Mouse (Mus musculus) forebrain, embryonic 11.5 days (tissue): Measurements from ENCODE around the gene Galnt15. TPM values are rescaled to one million over a fixed set of nuclear protein-coding genes. Genes with fewer than 3 reads are reported as not detected.

Experiments used
- ATAC-seq: fragments of 200-750 bp; cut with Nextera tagmentation; replicated peaks from 2 replicates; pipeline ENCODE4 v1.8.0; 2017; ENCODE audit warnings: moderate TSS enrichment; ENCODE audit not compliant: low FRiP score
- DNase-seq: peaks from one replicate; pipeline ENCODE4 v3.0.0-alpha.2; 2017; ENCODE audit warnings: low spot score
- H3K27ac ChIP-seq: fragments of 300-500 bp; sonication (generic); 2 replicates; pipeline ENCODE4 v1.5.1; 2014; ENCODE audit warnings: low read depth, low read length
- H3K27me3 ChIP-seq: fragments of 300-500 bp; sonication (generic); 2 replicates; pipeline ENCODE4 v1.6.1; 2014; ENCODE audit warnings: mild to moderate bottlenecking, low read length, mixed read lengths; ENCODE audit not compliant: control insufficient read depth, insufficient read depth
- H3K36me3 ChIP-seq: fragments of 300-500 bp; sonication (generic); 2 replicates; pipeline ENCODE4 v1.6.1; 2014; ENCODE audit warnings: mild to moderate bottlenecking, low read length, moderate library complexity, mixed read lengths; ENCODE audit not compliant: control insufficient read depth, insufficient read depth
- H3K4me1 ChIP-seq: fragments of 300-500 bp; sonication (generic); replicated peaks from 2 replicates; pipeline ENCODE4 v1.6.1; 2014; ENCODE audit warnings: low read length, mixed read lengths; ENCODE audit not compliant: control insufficient read depth, insufficient read depth
- H3K4me2 ChIP-seq: fragments of 300-500 bp; sonication (generic); 2 replicates; pipeline ENCODE4 v1.6.1; 2014; ENCODE audit warnings: low read depth, mild to moderate bottlenecking, low read length, moderate library complexity, mixed read lengths; ENCODE audit not compliant: severe bottlenecking
- H3K4me3 ChIP-seq: fragments of 300-500 bp; sonication (generic); 2 replicates; pipeline ENCODE4 v1.5.1; 2014; ENCODE audit warnings: low read depth, low read length
- H3K9ac ChIP-seq: fragments of 300-500 bp; sonication (generic); 2 replicates; pipeline ENCODE4 v1.6.1; 2014; ENCODE audit warnings: low read length
- H3K9me3 ChIP-seq: fragments of 300-500 bp; sonication (generic); 2 replicates; pipeline ENCODE4 v1.6.1; 2016; ENCODE audit warnings: low read length, mixed read lengths; ENCODE audit not compliant: control insufficient read depth
- WGBS: fragments of 180-500 bp; shearing (Covaris S2); extraction: QIAGEN DNeasy Blood & Tissue Kit; methylation state at CpG from one replicate; pipeline ENCODE4 v1.1.7; 2014; 5-methylcytosine and 5-hydroxymethylcytosine counted together
- polyA plus RNA-seq: library from polyadenylated mRNA; unstranded; fragments of >200 nt; fragmentation: Nextera tagmentation; extraction: Ambion mirVana; gene quantifications from 2 replicates; pipeline ENCODE4 v1.2.1, GENCODE M21; 2014

The Galnt15 gene
- polyA plus RNA-seq, 1 experiment from 2014 or later, result 0.05 TPM

DNA sequence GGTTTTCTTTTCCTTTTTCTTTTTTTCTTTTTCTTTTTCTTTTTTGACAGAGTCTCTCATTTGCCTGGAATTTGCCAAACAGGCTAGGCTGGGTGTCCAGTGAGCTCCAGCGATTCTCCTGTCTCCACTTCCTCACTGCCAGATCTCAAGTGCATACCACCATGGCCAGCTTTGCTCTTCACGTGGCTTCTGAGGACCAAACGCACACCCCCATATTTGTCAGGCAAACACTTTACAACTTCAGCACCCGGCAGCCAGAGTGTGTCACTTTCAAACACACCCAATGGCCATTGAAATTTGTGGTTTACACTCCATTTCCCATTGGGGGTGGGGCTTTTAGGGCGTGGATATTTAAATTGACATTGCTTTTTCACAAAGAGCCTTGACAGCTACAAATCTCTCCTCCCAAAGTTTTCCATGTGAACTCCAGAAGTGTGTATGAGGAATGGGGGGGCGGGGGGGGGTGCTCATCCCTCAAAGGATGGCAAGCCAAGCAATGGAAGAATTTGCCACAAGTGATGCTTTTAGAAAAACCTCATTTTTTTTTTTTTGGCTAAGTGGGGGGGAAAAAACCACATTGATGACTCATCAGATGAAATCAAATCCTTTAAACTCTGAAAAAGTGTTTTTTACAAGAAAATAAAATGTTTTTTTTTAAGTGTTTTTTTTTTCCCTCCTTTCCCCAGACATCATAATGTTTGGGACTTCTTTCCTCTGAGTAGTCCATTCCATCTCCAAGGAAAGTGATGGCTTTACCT is 17.1 kb upstream of the Galnt15 start:
- Histone ChIP-seq H3K27me3 (no peaks in the 10 kb centered on the region), H3K9me3 (no peaks in the 10 kb centered on the region), H3K4me1 (peaks cover 5% of the 10 kb centered on the region), H3K4me2 (no peak overlapping the region), H3K27ac (no peak overlapping the region), H3K36me3 (no peaks in the 10 kb centered on the region), H3K4me3 (no peak overlapping the region), H3K9ac (no peak overlapping the region)
- DNase-seq (no peak), ATAC-seq (no peak)
- 81% methylated on average over 6 of the region's 6 CpGs for WGBS

- Histone ChIP-seq H3K27ac (no peak overlapping the region), H3K4me3 (no peak overlapping the region), H3K9ac (no peak overlapping the region), H3K27me3 (no peaks in the 10 kb centered on the region), H3K4me1 (peaks cover 9% of the 10 kb centered on the region), H3K9me3 (no peaks in the 10 kb centered on the region), H3K4me2 (no peak overlapping the region), H3K36me3 (no peaks in the 10 kb centered on the region)
- DNase-seq (no peak), ATAC-seq (no peak)
- WGBS, result 91% methylated on average over 7 of the region's 7 CpGs
Observed at GRCm38 (mm10) chr14:32015131-32015770, 13.5 kb upstream of the Galnt15 start.

DNA sequence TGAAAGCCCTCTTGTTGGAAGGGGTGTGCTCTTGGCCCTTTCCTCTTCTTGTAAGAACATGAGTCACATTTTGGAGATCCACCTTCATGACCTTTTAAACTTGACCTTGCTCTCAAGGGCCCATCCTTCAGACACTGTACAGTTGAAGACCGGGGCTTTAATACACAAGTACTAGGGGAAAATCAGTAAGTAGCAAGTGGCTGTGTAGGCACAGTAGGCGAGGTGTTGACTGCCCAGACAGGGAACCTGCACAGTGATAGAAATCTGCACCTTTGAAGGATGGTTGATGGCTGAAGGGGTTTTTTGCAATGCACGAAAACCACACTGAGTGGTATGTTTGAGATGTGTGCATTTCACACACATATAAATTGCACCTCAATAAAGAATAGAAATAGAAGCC is 12.3 kb upstream of the Galnt15 start:
- WGBS, result 83% methylated on average over 3 of the region's 3 CpGs
- H3K4me3 ChIP-seq, result no peak overlapping the region
- H3K27ac ChIP-seq, result peak overlapping the region; percentile 83

DNA sequence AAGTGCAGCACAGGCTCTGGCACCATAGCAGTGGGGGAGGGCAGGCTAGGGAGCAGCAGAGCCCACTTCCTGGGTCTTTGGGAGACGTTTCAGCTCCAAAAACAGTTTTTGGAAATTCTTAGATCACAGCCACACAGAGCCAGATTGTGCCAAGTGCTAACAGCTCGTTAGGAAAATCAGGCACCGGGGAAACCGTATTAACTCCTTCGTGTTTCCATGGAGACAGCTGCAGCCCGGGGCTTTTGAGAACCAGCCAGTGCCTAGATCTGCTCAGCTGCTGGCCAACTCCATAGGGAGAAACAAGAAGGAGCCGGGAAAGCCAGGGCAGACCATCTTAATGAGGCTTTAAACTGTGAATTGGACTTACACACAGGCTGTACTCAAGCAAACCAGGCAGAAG is 11.9 kb upstream of the Galnt15 start:
- 3% methylated on average over 7 of the region's 7 CpGs for WGBS
- Histone ChIP-seq H3K27ac (peak overlapping the region; percentile 85), H3K9ac (no peak overlapping the region), H3K4me3 (no peak overlapping the region), H3K4me1 (peaks cover 9% of the 10 kb centered on the region), H3K4me2 (peak overlapping the region; percentile 32; the same call in 1 of the 2 replicates), H3K27me3 (no peaks in the 10 kb centered on the region), H3K9me3 (no peaks in the 10 kb centered on the region), H3K36me3 (no peaks in the 10 kb centered on the region)
- DNase-seq (peak; percentile 83), ATAC-seq (peak; percentile 88)

More for the DNA sequence above, 12.3 kb upstream of the Galnt15 start:
- ATAC-seq, result no peak
- Histone ChIP-seq H3K36me3 (no peaks in the 10 kb centered on the region), H3K9me3 (no peaks in the 10 kb centered on the region), H3K4me2 (no peak overlapping the region), H3K9ac (no peak overlapping the region), H3K4me1 (peaks cover 9% of the 10 kb centered on the region), H3K27me3 (no peaks in the 10 kb centered on the region)
- DNase-seq, result no peak

DNA sequence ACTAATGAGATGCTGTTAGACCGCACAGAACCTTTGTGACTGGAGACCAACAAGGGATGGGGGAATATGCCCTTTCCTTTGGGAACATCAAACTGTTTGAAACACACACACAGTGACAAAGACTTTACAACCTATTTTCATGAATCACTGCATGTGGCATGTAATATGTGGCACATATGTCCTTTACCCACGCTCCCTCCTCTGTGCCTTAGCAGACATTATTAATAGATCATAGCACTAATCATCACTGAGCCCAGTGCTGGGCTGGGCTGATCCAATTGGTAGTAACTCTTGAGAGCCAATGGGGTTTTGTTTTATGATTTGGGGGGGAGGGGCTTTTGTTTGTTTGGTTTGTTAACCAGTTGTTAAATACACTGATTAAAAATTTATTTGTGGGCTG is 11.3 kb upstream of the Galnt15 start:
- H3K4me2 ChIP-seq, result peak overlapping the region; percentile 18; the same call in 1 of the 2 replicates

DNA sequence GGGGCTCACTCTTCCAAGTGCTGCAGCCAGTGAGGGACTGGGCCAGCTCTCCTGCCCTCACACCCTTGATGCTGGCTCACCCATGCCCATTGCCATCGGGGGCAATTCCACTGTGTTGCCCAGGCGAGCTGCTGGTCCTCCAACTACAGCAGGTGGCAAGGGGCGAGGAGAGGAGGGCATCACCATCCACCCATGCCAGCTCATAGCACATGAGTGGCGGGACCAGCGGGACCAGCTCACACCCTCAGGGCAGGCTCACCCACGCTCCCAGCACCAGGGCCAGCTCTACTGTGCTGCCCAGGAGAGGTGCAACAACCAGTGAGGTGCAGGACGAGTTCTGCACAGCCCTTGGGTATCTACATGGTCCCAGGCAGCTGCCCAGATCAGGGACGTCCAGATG is 9.7 kb upstream of the Galnt15 start:
- DNase-seq (no peak), ATAC-seq (no peak)
- Histone ChIP-seq H3K36me3 (no peaks in the 10 kb centered on the region), H3K9ac (no peak overlapping the region), H3K4me3 (no peak overlapping the region), H3K27me3 (no peaks in the 10 kb centered on the region), H3K4me1 (peaks cover 9% of the 10 kb centered on the region), H3K27ac (no peak overlapping the region), H3K4me2 (no peak overlapping the region), H3K9me3 (no peaks in the 10 kb centered on the region)
- 89% methylated on average over 8 of the region's 8 CpGs for WGBS

More for the DNA sequence above, 11.3 kb upstream of the Galnt15 start:
- Histone ChIP-seq H3K27ac (peak overlapping the region; percentile 85), H3K4me3 (no peak overlapping the region), H3K9me3 (no peaks in the 10 kb centered on the region), H3K9ac (no peak overlapping the region), H3K27me3 (no peaks in the 10 kb centered on the region), H3K4me1 (peaks cover 9% of the 10 kb centered on the region), H3K36me3 (no peaks in the 10 kb centered on the region)
- WGBS, result 62% methylated on average over 2 of the region's 2 CpGs
- DNase-seq (no peak), ATAC-seq (peak; percentile 59)

- no peaks in the 10 kb centered on the region for H3K9me3 ChIP-seq
- no peak overlapping the region for H3K4me3 ChIP-seq
- H3K27me3 ChIP-seq, result no peaks in the 10 kb centered on the region
- H3K4me1 ChIP-seq, result peaks cover 3% of the 10 kb centered on the region; the same call in 1 of the 2 replicates
- H3K27ac ChIP-seq, result no peak overlapping the region
- H3K4me2 ChIP-seq, result no peak overlapping the region
- DNase-seq (no peak), ATAC-seq (no peak)
- no peaks in the 10 kb centered on the region for H3K36me3 ChIP-seq
- WGBS, result 72% methylated on average over 9 of the region's 9 CpGs
- H3K9ac ChIP-seq, result no peak overlapping the region
Observed at GRCm38 (mm10) chr14:32021967-32022366, 6.8 kb upstream of the Galnt15 start.

- H3K9me3 ChIP-seq, result no peaks in the 10 kb centered on the region
- H3K9ac ChIP-seq, result no peak overlapping the region
- ATAC-seq, result no peak
- H3K36me3 ChIP-seq, result no peaks in the 10 kb centered on the region
- no peak overlapping the region for H3K4me3 ChIP-seq
- H3K4me2 ChIP-seq, result no peak overlapping the region
- H3K27me3 ChIP-seq, result no peaks in the 10 kb centered on the region
- H3K27ac ChIP-seq, result no peak overlapping the region
- no peak for DNase-seq
- H3K4me1 ChIP-seq, result no peaks in the 10 kb centered on the region; the same call in 1 of the 2 replicates
Observed at GRCm38 (mm10) chr14:32022450-32022849, 6.3 kb upstream of the Galnt15 start.
